Mouse (Mus musculus) kidney, adult 2 months (tissue): ENCODE measurements around the gene Peg3.

Experiments used
- CTCF ChIP-seq: fragments of 200-500 bp; conservative IDR thresholded peaks from 2 replicates; pipeline ENCODE4 v1.5.1; 2011; ENCODE audit warnings: low read depth, mild to moderate bottlenecking, control low read depth, low read length, moderate library complexity, mixed read lengths; ENCODE audit not compliant: insufficient read depth, insufficient read length
- POLR2A ChIP-seq: fragments of 200-500 bp; IDR thresholded peaks from one replicate; pipeline ENCODE4 v1.6.1; 2011; ENCODE audit warnings: low read depth, low read length, control low read depth

DNA sequence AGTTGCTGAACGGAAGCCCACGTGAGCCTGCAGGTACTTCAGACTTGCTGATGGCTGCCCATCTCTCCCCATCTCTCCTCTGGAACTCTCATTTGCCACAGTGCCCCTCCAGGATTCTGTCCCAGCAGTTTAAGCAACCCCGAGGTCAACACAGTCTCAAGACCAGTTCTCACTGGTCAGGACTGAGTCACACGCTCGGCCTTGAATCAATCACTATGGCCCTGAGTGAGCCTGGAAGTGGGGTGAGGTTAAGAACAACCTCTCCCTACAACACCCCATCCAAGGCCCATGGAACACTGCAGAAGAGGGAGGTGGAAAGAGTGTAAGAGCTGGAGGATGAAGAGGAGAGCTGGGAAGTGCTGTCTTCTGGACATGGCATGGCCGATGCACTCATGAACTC, 44.7 kb downstream of the Peg3 start:
- TF ChIP-seq CTCF (no peak), POLR2A (no peak)
